Mouse (Mus musculus) cerebellum, adult 11 months (tissue): Measurements from ENCODE around the gene Stap2.

Source experiments
- DNase-seq: peaks from one replicate; pipeline ENCODE4 v3.0.0; 2022

The Stap2 gene

GRCm38 (mm10) chr17:56024476-56024875 lies 19.1 kb upstream of the Stap2 start:
- peak; percentile 10 for DNase-seq

GRCm38 (mm10) chr17:56023386-56023785 lies 18.0 kb upstream of the Stap2 start:
- peak; percentile 16 for DNase-seq

GRCm38 (mm10) chr17:56022989-56023290 lies 17.6 kb upstream of the Stap2 start:
- DNase-seq = no peak

- peak; percentile 71 for DNase-seq
Observed at GRCm38 (mm10) chr17:56022131-56022988, 17.0 kb upstream of the Stap2 start.

GRCm38 (mm10) chr17:56021161-56021910 lies 16.0 kb upstream of the Stap2 start:
- DNase-seq = peak; percentile 22

- DNase-seq = no peak
Observed at GRCm38 (mm10) chr17:56020400-56021084, 15.2 kb upstream of the Stap2 start.

- peak; percentile 80 for DNase-seq
Observed at GRCm38 (mm10) chr17:56018347-56019131, 13.2 kb upstream of the Stap2 start.

- no peak for DNase-seq
Observed at GRCm38 (mm10) chr17:56017848-56018247, 12.5 kb upstream of the Stap2 start.

- DNase-seq = no peak
Observed at GRCm38 (mm10) chr17:56016793-56017785, 11.7 kb upstream of the Stap2 start.

- DNase-seq = no peak
Observed at GRCm38 (mm10) chr17:56016382-56016781, 11.0 kb upstream of the Stap2 start.

- DNase-seq = no peak
Observed at GRCm38 (mm10) chr17:56015293-56015692, 9.9 kb upstream of the Stap2 start.

- no peak for DNase-seq
Observed at GRCm38 (mm10) chr17:56011441-56011840, 6.1 kb upstream of the Stap2 start.

GRCm38 (mm10) chr17:56010681-56011080 lies 5.3 kb upstream of the Stap2 start:
- peak; percentile 77 for DNase-seq

GRCm38 (mm10) chr17:56010255-56010654 lies 4.9 kb upstream of the Stap2 start:
- no peak for DNase-seq

- no peak for DNase-seq
Observed at GRCm38 (mm10) chr17:56009962-56010240, 4.5 kb upstream of the Stap2 start.

- peak; percentile 90 for DNase-seq
Observed at GRCm38 (mm10) chr17:56009088-56009961, 3.9 kb upstream of the Stap2 start.

- DNase-seq = peak; percentile 90
Observed at GRCm38 (mm10) chr17:56008356-56009087, 3.1 kb upstream of the Stap2 start.

GRCm38 (mm10) chr17:56007444-56008355 lies 2.3 kb upstream of the Stap2 start:
- DNase-seq = no peak

- no peak for DNase-seq
Observed at GRCm38 (mm10) chr17:56006956-56007355, 1.6 kb upstream of the Stap2 start.
